In the genomic region with DNA sequence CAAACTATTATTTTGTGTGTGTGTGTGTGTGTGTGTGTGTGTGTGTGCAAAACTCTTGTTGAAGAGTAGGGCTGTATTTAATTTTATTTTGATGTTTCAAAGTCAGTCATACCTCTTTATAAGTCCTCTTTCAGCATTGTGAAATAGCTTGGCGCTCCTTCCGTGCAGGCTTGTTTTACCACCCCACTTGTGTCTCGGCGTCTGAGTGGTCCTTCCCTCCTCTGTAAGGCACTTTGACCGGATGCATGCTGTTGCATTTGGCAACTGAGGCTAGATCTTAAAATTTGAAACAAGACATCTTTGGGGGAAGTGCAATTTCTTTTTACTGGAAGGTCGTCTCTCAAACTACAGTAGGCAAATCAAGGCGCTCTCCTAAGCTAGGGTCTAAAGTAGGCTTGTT, we compare ENCODE assay signal across 15 mouse cellular contexts.
"Had no signal": no experiment of that assay in that cellular context is flagged by ENCODE, and none has a peak within 500 bp of the region (broad histone marks: within the 10 kb centered on the region; RNA-seq: fewer than 3 reads in every experiment).

No protein-coding gene starts in this region.

- DNase-seq: liver; liver, embryonic 13.5 days; lung, embryonic 14.5 days; retina, postnatal 1 day; right cerebral cortex, postnatal 4 days; spleen, adult 18-20 months; thymus, adult 18-20 months; thymus, postnatal 14 days had no signal

- H3K9ac ChIP-seq: limb, embryonic 12.5 days; liver, embryonic 13.5 days; lung, embryonic 14.5 days; midbrain, embryonic 15.5 days; neural tube, embryonic 12.5 days had no signal

- H3K27me3 ChIP-seq: limb, embryonic 12.5 days; liver, embryonic 13.5 days; midbrain, embryonic 15.5 days; neural tube, embryonic 12.5 days had no signal

- H3K27ac ChIP-seq: layer of hippocampus, adult 2 months; limb, embryonic 12.5 days; liver, embryonic 13.5 days; midbrain, embryonic 15.5 days; neural tube, embryonic 12.5 days had no signal

- H3K4me3 ChIP-seq: layer of hippocampus, adult 2 months; limb, embryonic 12.5 days; liver, embryonic 13.5 days; midbrain, embryonic 15.5 days; neural tube, embryonic 12.5 days had no signal

- ATAC-seq: hindbrain, embryonic 16.5 days; inflammation-experienced regulatory T-cells, adult 6 months; intestine, postnatal 0 days; midbrain, embryonic 15.5 days had no signal

- H3K9me3 ChIP-seq: limb, embryonic 12.5 days; liver, embryonic 13.5 days; midbrain, embryonic 15.5 days; neural tube, embryonic 12.5 days had no signal

- H3K4me1 ChIP-seq: limb, embryonic 12.5 days; midbrain, embryonic 15.5 days; neural tube, embryonic 12.5 days had no signal

- H3K4me2 ChIP-seq: limb, embryonic 12.5 days; liver, embryonic 13.5 days; lung, embryonic 14.5 days; midbrain, embryonic 15.5 days; neural tube, embryonic 12.5 days had no signal
